Mouse (Mus musculus): ENCODE results near the gene Dffb.

The Dffb gene

GRCm38 (mm10) chr4:153962631-153963030 is 12.3 kb downstream of the Dffb start:
- no peak for DNase-seq

- no peak for DNase-seq
These were observed 17.3 kb downstream of the Dffb start for GRCm38 (mm10) chr4:153957444-153958250.

DNA sequence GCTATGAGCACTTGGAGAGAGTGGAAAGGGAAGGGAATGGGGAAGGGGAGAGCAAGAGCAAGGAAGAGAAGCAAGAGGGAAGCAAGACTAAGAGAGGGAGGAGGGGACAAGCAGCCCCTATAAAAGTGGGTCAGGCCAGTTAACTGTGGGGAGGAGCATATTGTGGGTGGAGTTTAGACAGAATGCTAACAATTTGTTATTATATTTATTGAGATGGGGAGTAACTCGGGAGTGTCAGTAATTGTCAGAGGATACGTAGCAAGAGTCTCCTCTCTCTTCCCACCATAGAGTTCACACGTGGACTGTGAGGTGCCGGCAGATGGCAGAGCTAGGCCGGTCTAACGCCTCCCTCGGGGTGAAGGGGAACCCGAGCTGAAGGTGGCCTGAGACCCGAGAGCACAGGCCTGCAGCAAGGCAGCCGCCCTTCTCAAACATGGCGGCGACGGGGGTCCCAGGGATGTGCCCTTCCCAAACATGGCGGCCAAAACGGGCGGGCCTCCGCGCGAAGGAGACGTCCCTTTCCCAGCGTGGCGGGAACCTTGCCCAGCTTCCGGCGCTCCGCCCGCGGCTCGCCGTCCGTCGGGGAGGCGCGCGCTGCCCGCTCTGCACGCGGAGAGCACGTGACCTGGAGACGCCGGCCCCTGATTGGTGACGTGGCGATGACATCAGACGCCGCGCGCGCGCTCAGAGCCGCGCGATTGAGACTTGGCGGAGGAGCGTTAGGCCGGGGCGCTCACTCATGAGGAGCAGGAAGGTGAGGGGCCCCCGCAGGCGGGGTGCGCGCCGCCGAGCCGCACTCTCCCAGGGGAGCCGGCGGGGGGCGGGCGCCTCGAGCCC is 18.1 kb downstream of the Dffb start, which contains the start of gene A430005L14Rik:
A430005L14Rik (plus strand) TSS at position 669 of the 837 bp plus-strand sequence.
- DNase-seq = peak; percentile 99 to 100

DNA sequence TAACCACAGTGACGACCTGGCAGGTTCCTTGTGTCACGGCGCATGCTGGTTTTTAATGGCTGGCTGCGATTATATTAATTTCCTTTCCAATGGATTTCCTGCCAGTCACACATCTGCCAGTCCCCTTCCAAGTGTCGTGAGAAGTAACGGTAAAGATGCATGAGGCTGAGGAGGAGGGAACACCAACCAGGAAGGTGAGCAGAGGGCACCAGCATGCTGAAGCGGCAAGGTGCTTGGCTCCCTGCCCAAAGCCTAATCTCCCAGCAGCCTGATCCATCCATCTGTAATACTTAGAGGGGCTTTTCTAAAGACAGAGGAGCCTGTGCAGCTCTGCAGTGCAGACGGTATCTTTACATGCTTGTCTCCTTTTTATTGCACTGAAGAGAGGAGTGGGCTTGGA is 19.3 kb downstream of the Dffb start:
- DNase-seq = peak; percentile 80 to 86

DNA sequence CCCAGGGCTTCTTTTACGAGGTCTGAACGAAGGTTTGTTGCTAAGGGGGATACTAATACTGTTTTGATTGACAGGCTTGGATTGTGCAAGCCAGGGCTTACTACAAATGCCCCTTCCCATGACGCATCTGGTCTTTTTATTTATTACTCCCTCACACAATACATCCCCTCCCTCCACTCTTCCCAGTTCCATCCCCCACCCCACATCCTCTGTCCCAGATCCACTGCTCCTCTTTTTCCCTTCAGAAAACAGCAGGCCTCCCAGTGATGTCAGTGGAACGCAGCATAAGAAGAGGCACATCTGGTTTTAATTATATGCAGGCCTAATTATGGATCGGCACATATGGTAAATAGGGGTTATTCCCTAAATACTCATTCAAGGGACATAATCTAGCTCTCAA is 23.2 kb downstream of the Dffb start:
- no peak for DNase-seq

GRCm38 (mm10) chr4:153951150-153951549 is 23.8 kb downstream of the Dffb start:
- DNase-seq = no peak

- DNase-seq = no peak
These were observed 24.6 kb downstream of the Dffb start for GRCm38 (mm10) chr4:153950372-153950771.

DNA sequence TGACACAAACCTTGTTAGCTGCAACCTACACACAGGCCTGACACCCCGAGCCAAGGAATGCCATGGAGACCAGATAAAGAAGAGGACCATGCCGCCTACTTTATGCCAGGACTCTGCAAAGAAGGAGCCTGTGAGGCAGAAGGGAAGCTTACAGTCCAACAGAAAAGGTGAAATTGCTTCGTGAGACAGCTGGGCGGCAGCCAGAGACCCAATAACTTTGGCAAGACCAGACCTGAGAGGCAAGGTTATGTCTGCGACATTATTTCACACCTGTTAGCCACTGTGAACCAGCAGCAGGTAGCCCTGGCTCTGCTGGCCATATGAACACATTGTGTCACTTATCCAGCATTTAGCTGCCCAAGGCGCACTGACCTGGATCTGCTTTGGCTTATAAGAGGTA is 29.2 kb downstream of the Dffb start:
- DNase-seq = peak; percentile 73 to 78

- peak; percentile 48 to 66 for DNase-seq
These were observed 30.7 kb downstream of the Dffb start for GRCm38 (mm10) chr4:153944261-153944660.

DNA sequence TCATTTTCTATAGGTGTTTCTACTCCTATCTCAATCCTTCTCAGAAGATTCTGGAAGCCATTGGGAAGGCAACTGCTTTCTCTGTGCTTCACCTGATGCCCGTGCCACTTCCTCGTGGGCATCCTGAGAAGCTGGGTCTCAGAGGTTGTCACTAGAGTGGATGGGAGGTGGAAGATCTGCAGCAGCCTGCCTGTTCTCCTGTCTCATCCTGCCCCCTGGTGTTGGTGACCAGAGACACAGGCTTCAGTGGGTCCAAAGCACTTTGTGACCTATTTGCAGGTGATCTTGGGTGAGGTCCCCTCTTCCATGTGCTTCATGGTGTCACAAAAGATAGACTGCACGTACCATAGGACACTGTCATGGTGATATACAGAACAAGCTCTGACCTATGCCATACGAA is 31.7 kb downstream of the Dffb start:
- peak; percentile 88 to 89 for DNase-seq

DNA sequence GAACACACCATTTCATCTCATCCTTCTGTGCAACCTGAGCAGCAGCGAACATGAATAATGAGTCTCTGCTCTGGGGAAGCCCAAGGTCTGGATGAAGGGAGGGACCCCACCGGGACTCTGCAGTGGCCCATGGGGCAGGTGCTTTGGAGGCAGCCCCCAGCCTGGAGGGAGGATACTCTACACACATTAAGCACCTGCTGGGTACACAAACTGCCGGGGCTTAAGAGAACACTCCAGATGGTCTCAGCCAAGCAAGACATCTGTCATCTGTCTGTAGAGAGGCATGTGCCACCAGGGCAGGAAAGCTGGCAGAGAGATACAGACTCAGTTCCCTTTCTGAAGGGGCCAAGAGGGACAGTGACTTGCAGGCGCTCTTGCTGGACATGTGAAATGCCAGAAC is 45.0 kb downstream of the Dffb start:
- peak; percentile 61 to 73 for DNase-seq

- DNase-seq = no peak
These were observed 45.5 kb downstream of the Dffb start for GRCm38 (mm10) chr4:153929425-153929824.

GRCm38 (mm10) chr4:153928772-153929299 is 46.1 kb downstream of the Dffb start:
- DNase-seq = no peak

GRCm38 (mm10) chr4:153922090-153922489 is 52.8 kb downstream of the Dffb start:
- DNase-seq = peak; percentile 56 to 57

DNA sequence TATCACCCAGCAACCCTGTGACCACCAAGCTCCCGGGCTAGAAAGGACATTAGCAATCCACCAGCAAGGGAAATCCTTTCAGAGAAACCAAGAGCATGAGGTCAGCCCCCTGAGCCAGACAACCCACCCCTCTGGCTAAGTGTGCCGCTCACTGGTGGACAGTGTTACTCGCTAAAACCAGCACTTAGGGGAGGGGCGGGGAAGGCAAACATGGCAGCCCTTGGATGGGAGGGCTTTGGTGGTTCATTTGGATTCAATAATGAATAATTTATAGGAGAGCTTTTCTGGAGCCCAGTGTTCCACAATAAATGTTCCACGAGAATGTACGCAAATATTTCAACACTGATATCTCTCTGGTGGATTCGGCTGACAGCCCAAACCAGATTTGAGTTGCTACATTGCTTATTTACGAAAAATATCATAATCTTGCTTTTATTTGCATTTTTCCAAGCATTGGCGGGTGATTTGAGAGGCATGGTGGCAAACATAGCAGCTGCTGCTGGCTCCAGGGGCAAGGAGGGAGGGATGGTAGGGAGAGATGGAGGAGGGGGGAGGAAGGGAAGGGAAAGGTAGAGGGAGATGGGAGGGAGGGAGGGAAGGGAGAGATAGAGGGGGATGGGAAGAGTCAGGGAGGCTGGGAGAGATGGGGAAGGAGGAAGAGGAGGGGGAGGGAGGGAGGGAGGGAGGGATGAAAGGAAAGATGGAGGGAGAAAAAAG is 54.3 kb downstream of the Dffb start:
- no peak for DNase-seq

DNA sequence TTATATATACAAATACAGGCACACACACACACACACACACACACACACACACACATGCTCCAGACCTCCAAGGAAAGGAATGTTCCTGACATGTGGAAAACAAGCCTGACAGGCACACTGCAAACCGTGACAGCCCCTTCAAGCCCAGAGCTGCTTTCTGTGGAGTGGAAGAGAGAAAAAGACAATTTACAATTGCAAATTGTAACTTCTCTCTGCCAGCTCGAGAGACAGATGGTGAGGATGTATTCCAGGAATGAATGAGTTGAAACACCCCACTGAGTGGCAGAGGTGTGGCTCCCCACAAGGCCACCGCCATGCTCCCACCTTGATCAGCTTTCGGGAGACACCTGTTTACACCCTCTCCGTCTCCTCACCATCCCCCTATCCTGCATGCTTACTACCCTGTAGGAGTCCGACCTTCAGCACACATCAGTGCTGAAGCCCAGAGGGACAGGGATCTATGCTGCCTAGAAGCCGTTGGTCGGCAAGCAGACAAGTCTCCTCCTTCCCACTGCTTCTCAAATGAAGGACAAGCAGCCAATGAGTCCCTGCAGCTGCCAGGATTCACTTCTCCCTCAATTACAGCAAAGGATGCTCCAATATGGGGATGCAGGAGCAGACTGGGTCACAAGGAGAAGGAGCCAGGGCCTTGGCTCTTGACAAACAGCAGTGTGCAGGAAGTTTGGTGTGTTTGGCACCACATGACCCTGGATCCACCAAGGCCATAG is 57.0 kb downstream of the Dffb start:
- DNase-seq = peak; percentile 51 to 68

Measured in cerebellum, postnatal 10 days (tissue).